Mouse (Mus musculus) erythroid progenitor cell, adult 5-6 weeks (primary cell): ENCODE measurements around the gene Ifne. TPM values are rescaled to one million over a fixed set of nuclear protein-coding genes. Genes with fewer than 3 reads are reported as not detected.
"Not testable (repeated sequence)": the region's sequence is repeated elsewhere in the genome, so short reads cannot be mapped to it uniquely, and the experiment has no call there.

Experiments used
- ATAC-seq: replicated peaks from 2 replicates; pipeline ENCODE4 v1.8.0; 2016; ENCODE audit warnings: moderate number of reproducible peaks, mild to moderate bottlenecking, moderate TSS enrichment, inconsistent platforms; ENCODE audit not compliant: poor library complexity, low FRiP score, severe bottlenecking
- total RNA-seq, 2 experiments: library from RNA; stranded (forward) in 1 of 2; stranded (reverse) in 1 of 2; fragments of 150-400 nt in 1 of 2; fragments of 186-747, 209-891 nt in 1 of 2; gene quantifications; 2 replicates each; pipeline versions ENCODE4 v1.2.3 to v1.2.4; 2015 to 2017; ENCODE audit warnings: low replicate concordance in 2 of 2

Ifne gene
- total RNA-seq, 2 experiments from 2014 or later: not detected

- no peak for ATAC-seq
These were observed 7.3 kb downstream of the Ifne start for GRCm38 (mm10) chr4:88872691-88873090.

DNA sequence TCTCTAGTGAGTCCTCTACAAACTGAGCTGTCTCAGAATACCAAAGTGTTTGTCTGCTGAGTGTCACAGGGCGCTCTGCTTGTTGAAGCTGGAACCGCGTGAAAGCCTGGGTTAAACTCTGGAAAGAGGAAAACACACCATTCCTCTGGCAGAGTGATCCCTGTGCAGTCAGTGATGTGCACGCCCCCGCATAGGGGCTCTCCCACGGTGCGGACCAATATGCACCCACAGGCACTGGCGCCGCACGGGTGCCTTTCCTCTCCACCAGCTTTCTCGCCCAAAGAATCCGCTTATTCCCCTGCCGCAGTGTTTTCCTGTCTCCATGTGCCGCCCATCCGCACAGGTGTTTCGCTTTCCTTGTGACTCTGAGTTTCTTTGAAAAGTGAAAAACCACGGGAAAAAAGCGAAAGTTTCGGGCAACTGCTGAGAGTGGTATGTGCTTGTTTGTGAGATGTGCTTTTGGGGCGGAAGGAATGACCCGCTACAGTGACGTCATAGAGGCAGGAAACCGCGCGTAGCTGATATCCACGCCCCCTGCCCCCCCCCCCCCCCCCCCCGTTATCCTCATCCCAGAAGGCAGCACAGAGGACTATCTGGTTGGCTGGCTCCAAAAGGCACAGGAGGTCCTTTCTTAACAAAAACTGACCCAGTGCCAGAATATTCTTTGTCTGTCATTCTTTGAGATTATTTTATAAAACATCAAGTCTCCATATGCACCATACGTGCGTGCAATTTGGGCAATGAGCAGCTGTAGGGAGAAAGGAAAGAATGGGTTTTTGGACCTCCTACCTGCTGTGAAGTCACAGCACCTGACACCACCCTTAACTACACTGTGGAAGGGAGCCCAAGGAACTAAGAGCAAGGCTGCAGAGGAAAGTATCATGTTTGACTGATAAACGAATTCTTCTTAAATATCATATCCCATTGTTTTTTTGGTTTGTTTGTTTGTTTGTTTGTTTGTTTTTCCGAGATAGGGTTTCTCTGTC lies 11.8 kb downstream of the Ifne start:
- peak; percentile 64 for ATAC-seq

DNA sequence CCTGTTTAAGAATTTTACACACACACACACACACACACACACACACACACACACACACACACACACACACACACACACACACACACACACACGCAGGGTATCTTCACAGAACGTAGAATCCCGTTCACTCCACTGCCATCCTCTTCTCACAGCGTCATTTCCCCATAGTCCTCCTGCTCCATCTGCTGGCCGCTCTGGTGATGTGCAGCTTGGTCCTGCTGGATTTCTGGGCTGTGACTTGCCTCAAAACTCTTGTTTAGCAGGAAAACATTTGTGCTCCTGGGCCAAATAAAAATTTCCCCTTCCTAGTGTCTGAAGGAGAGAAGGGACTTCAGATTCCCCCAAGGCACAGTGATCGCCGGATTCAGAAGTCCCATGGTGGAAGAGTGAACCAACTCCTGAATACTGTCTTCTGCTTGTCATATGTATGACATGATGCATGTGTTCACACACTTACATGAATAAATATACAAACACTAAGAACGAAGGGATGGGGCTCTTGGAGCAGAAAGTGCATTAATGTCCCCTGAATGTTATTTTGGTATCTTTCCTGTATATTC lies 12.6 kb downstream of the Ifne start:
- ATAC-seq: peak; percentile 87

- no peak for ATAC-seq
These were observed 14.9 kb downstream of the Ifne start for GRCm38 (mm10) chr4:88865011-88865569.

GRCm38 (mm10) chr4:88864599-88864998 lies 15.4 kb downstream of the Ifne start:
- ATAC-seq: no peak

DNA sequence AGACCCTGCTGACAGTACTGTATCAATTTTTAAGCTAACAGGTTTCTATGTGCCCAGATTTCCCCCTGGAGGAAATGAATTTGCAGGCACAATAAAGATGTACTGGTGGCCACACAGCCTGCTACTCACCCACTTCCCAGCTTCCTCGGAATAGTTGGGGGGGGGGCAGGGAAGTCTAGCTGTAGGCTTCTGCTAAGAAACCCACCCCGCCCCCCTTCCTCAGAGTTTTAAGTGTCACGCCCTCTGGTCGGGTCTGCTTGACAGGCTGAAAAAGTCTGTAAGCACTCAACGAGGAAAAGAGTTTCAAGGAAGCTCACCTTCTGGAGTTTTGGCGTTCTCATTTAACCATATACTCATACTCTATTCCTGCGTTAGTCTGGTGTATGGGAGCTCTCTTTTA lies 16.7 kb downstream of the Ifne start:
- no peak for ATAC-seq

GRCm38 (mm10) chr4:88859214-88859613 lies 20.8 kb downstream of the Ifne start:
- ATAC-seq: no peak

DNA sequence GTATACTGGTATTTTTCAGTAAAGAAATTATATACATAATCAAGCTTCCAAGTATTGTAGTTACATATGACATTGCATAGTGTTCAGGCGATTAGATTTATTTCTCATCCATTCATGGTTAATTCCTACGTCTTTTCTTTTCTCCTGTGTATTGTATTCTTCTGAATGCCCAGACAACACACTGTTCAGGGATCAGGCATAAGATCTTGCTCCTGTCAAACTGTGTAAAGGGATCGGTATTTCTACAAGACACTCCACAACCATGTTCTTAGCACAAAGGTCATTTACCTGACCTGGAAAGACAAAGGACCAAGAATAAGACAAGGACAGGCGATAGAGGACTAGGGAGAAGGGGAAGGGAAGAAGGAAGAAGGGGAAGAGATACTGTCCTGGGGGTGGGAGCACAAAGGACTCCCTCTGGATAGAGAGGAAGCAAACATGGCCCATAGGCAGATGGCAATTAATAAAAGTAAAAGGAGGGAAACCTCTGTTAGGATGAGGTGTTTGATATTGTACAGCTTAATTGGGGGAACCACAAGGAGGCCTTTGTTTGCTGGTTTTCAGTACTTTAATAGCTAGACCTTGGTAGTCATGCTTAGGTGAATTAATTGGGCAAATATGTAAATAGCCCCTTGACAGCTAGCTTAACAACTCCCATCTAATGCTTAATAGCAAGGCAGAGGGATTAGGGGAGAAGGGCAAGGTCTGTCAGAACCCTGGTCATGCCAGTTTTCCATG lies 28.8 kb downstream of the Ifne start:
- no peak for ATAC-seq

- no peak for ATAC-seq
These were observed 30.3 kb downstream of the Ifne start, which contains the start of gene Ifna1 for GRCm38 (mm10) chr4:88849698-88850097. TSS of gene Ifna1 (plus strand) at chr4:88850087.

DNA sequence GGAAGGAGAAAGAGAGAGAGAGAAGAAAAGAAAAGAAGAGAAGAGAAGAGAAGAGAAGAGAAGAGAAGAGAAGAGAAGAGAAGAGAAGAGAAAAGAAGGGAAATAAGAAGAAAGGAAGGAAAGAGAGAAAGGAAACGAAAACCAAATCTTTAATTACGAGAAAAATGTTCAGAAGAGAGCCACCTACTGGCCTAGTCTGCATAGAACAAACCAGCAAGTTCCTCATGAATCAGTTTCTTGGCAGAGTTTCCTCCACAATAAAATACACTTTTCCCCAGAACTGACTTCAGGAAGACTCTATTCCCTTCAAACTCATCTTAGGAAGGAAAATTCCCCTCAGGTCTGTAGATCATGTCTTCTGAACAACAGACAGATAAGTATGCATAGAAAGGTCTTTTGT lies 34.7 kb downstream of the Ifne start:
- ATAC-seq: no peak

GRCm38 (mm10) chr4:88841438-88841911 lies 38.5 kb downstream of the Ifne start, which contains the start of gene Ifna4:
TSS of gene Ifna4 (plus strand) at chr4:88841861.
- no peak for ATAC-seq

DNA sequence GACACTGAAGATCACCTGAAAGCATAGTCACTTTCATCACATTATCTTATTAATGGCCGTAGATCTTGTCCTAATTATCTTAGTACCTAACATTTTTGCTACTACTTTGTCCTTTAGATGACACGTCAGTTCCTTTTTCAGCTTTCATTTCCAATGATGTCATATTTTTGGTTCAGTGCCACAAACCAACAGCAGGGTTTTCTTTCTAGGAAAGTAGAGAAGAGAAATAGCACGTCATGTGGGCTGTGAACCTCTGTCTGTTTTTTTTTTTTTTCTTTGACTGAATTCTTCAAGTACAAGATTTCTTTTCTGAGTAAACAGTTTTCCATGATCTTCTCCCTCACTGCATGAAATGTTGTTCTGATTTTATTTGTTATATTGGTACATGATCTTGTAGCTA lies 39.9 kb downstream of the Ifne start:
- ATAC-seq: no peak

GRCm38 (mm10) chr4:88838828-88839227 lies 41.2 kb downstream of the Ifne start:
- no peak for ATAC-seq

GRCm38 (mm10) chr4:88835225-88835624 lies 44.8 kb downstream of the Ifne start, which contains the start of gene Ifna5:
TSS of gene Ifna5 (plus strand) at chr4:88835525.
- not testable (repeated sequence) for ATAC-seq

DNA sequence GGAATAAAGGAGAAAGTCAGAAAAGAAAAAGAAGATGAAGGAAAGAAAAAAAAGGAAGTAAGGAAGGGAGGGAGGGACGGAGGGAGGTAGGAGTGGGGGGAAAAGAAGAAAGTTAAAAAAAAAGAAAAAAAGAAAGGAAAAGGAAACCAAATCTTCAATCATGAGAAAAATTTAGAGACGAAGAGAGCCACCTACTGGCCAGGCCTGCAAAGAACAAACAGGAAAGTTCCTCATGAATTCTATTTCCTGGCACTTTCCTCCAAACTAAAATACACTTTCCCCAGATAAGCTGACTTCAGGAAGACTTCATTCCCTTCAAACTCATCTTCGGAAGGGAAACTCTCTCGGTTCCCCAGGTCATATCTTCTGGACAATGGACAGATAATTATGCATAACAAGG lies 49.5 kb downstream of the Ifne start:
- no peak for ATAC-seq

Other genes with a start within 250 kb of the Ifne start
- gene C87499, start 245.8 kb downstream of the Ifne start, total RNA-seq (2015; ENCODE audit: low replicate concordance): not detected in 2 replicates
- not detected in 2 replicates for gene C87499, start 245.8 kb downstream of the Ifne start, total RNA-seq (2017; ENCODE audit: low replicate concordance)
- gene Ifna13, start 235.7 kb downstream of the Ifne start, total RNA-seq (2015; ENCODE audit: low replicate concordance): not detected in 2 replicates
- gene Ifna13, start 235.7 kb downstream of the Ifne start, total RNA-seq (2017; ENCODE audit: low replicate concordance): not detected in 2 replicates
- not detected in 2 replicates for gene Ifna16, start 203.3 kb downstream of the Ifne start, total RNA-seq (2015; ENCODE audit: low replicate concordance)
- not detected in 2 replicates for gene Ifna16, start 203.3 kb downstream of the Ifne start, total RNA-seq (2017; ENCODE audit: low replicate concordance)
- gene Ifna2, start 196.3 kb downstream of the Ifne start, total RNA-seq (2015; ENCODE audit: low replicate concordance): not detected in 2 replicates
- not detected in 2 replicates for gene Ifna2, start 196.3 kb downstream of the Ifne start, total RNA-seq (2017; ENCODE audit: low replicate concordance)
- gene Ifnab, start 188.8 kb downstream of the Ifne start, total RNA-seq (2015; ENCODE audit: low replicate concordance): not detected in 2 replicates
- gene Ifnab, start 188.8 kb downstream of the Ifne start, total RNA-seq (2017; ENCODE audit: low replicate concordance): not detected in 2 replicates
- not detected in 2 replicates for gene Gm26566, start 158.4 kb downstream of the Ifne start, total RNA-seq (2015; ENCODE audit: low replicate concordance)
- 0.51 TPM in 1 of 2 replicates, not detected in the other for gene Gm26566, start 158.4 kb downstream of the Ifne start, total RNA-seq (2017; ENCODE audit: low replicate concordance)
- gene Klhl9, start 157.7 kb downstream of the Ifne start, total RNA-seq (2015; ENCODE audit: low replicate concordance): 20.1 and 22.0 TPM in 2 replicates
- 21.1 and 31.8 TPM in 2 replicates for gene Klhl9, start 157.7 kb downstream of the Ifne start, total RNA-seq (2017; ENCODE audit: low replicate concordance)
- not detected in 2 replicates for gene Gm13271, start 125.3 kb downstream of the Ifne start, total RNA-seq (2015; ENCODE audit: low replicate concordance)
- not detected in 2 replicates for gene Gm13271, start 125.3 kb downstream of the Ifne start, total RNA-seq (2017; ENCODE audit: low replicate concordance)
- not detected in 2 replicates for gene Gm13283, start 120.1 kb downstream of the Ifne start, total RNA-seq (2015; ENCODE audit: low replicate concordance)
- not detected in 2 replicates for gene Gm13283, start 120.1 kb downstream of the Ifne start, total RNA-seq (2017; ENCODE audit: low replicate concordance)
- not detected in 2 replicates for gene Gm13290, start 106.4 kb downstream of the Ifne start, total RNA-seq (2015; ENCODE audit: low replicate concordance)
- not detected in 2 replicates for gene Gm13290, start 106.4 kb downstream of the Ifne start, total RNA-seq (2017; ENCODE audit: low replicate concordance)
- not detected in 2 replicates for gene Gm13289, start 103.3 kb downstream of the Ifne start, total RNA-seq (2015; ENCODE audit: low replicate concordance)
- gene Gm13289, start 103.3 kb downstream of the Ifne start, total RNA-seq (2017; ENCODE audit: low replicate concordance): not detected in 2 replicates
- not detected in 2 replicates for gene Gm13272, start 100.4 kb downstream of the Ifne start, total RNA-seq (2015; ENCODE audit: low replicate concordance)
- not detected in 2 replicates for gene Gm13272, start 100.4 kb downstream of the Ifne start, total RNA-seq (2017; ENCODE audit: low replicate concordance)
- gene Ifnz, start 98.1 kb downstream of the Ifne start, total RNA-seq (2015; ENCODE audit: low replicate concordance): not detected in 2 replicates
- not detected in 2 replicates for gene Ifnz, start 98.1 kb downstream of the Ifne start, total RNA-seq (2017; ENCODE audit: low replicate concordance)
- not detected in 2 replicates for gene Gm13276, start 94.5 kb downstream of the Ifne start, total RNA-seq (2015; ENCODE audit: low replicate concordance)
- not detected in 2 replicates for gene Gm13276, start 94.5 kb downstream of the Ifne start, total RNA-seq (2017; ENCODE audit: low replicate concordance)
- not detected in 2 replicates for gene Gm13277, start 91.6 kb downstream of the Ifne start, total RNA-seq (2015; ENCODE audit: low replicate concordance)
- gene Gm13277, start 91.6 kb downstream of the Ifne start, total RNA-seq (2017; ENCODE audit: low replicate concordance): not detected in 2 replicates
- gene Gm13278, start 88.7 kb downstream of the Ifne start, total RNA-seq (2015; ENCODE audit: low replicate concordance): not detected in 2 replicates
- gene Gm13278, start 88.7 kb downstream of the Ifne start, total RNA-seq (2017; ENCODE audit: low replicate concordance): not detected in 2 replicates
- gene Gm13275, start 85.7 kb downstream of the Ifne start, total RNA-seq (2015; ENCODE audit: low replicate concordance): not detected in 2 replicates
- gene Gm13275, start 85.7 kb downstream of the Ifne start, total RNA-seq (2017; ENCODE audit: low replicate concordance): not detected in 2 replicates
- not detected in 2 replicates for gene Gm13279, start 82.8 kb downstream of the Ifne start, total RNA-seq (2015; ENCODE audit: low replicate concordance)
- gene Gm13279, start 82.8 kb downstream of the Ifne start, total RNA-seq (2017; ENCODE audit: low replicate concordance): not detected in 2 replicates
- not detected in 2 replicates for gene Gm13285, start 80.5 kb downstream of the Ifne start, total RNA-seq (2015; ENCODE audit: low replicate concordance)
- not detected in 2 replicates for gene Gm13285, start 80.5 kb downstream of the Ifne start, total RNA-seq (2017; ENCODE audit: low replicate concordance)
- gene Gm13287, start 76.9 kb downstream of the Ifne start, total RNA-seq (2015; ENCODE audit: low replicate concordance): not detected in 2 replicates
- not detected in 2 replicates for gene Gm13287, start 76.9 kb downstream of the Ifne start, total RNA-seq (2017; ENCODE audit: low replicate concordance)
- not detected in 2 replicates for gene Gm13288, start 74.7 kb downstream of the Ifne start, total RNA-seq (2015; ENCODE audit: low replicate concordance)
- not detected in 2 replicates for gene Gm13288, start 74.7 kb downstream of the Ifne start, total RNA-seq (2017; ENCODE audit: low replicate concordance)
- gene Ifna7, start 64.0 kb downstream of the Ifne start, total RNA-seq (2015; ENCODE audit: low replicate concordance): not detected in 2 replicates
- gene Ifna7, start 64.0 kb downstream of the Ifne start, total RNA-seq (2017; ENCODE audit: low replicate concordance): not detected in 2 replicates
- not detected in 2 replicates for gene Ifna11, start 60.2 kb downstream of the Ifne start, total RNA-seq (2015; ENCODE audit: low replicate concordance)
- gene Ifna11, start 60.2 kb downstream of the Ifne start, total RNA-seq (2017; ENCODE audit: low replicate concordance): not detected in 2 replicates
- gene Ifna6, start 52.8 kb downstream of the Ifne start, total RNA-seq (2015; ENCODE audit: low replicate concordance): not detected in 2 replicates
- gene Ifna6, start 52.8 kb downstream of the Ifne start, total RNA-seq (2017; ENCODE audit: low replicate concordance): not detected in 2 replicates
- not detected in 2 replicates for gene Ifna5, start 44.7 kb downstream of the Ifne start, total RNA-seq (2015; ENCODE audit: low replicate concordance)
- not detected in 2 replicates for gene Ifna5, start 44.7 kb downstream of the Ifne start, total RNA-seq (2017; ENCODE audit: low replicate concordance)
- gene Ifna4, start 38.3 kb downstream of the Ifne start, total RNA-seq (2015; ENCODE audit: low replicate concordance): not detected in 2 replicates
- not detected in 2 replicates for gene Ifna4, start 38.3 kb downstream of the Ifne start, total RNA-seq (2017; ENCODE audit: low replicate concordance)
- gene Ifna1, start 30.1 kb downstream of the Ifne start, total RNA-seq (2015; ENCODE audit: low replicate concordance): not detected in 2 replicates
- not detected in 2 replicates for gene Ifna1, start 30.1 kb downstream of the Ifne start, total RNA-seq (2017; ENCODE audit: low replicate concordance)